Mouse (Mus musculus) layer of hippocampus, adult 9-10 months (tissue): ENCODE data around the gene Slc1a5.

Experiments used
- DNase-seq: peaks from one replicate; pipeline ENCODE4 v3.0.0; 2022; ENCODE audit warnings: low spot score

Slc1a5 gene

GRCm38 (mm10) chr7:16782555-16783125, 1.5 kb downstream of the Slc1a5 start:
- DNase-seq = no peak

DNA sequence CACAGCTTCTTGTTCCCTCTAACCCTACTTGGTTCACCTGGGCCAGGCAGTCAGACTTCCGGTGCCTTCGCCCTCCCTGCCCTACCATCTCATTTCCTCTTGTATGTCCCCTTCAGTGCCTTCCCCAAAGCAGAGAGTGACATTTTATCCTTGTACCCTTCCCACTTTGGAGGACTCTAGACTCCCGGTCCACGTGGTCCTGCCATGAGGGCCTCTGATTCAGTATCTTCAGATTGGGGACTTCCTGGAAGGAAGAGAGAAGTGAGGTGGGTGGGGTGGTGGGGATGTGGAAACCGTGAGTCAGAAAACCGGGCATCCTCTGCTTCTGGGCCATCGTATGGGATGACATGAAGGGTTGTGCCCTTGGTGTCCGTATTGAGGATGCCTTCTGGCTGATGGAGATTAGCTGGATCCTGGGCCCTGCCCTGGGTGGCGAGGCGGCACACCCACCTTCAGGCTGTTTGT, 2.1 kb downstream of the Slc1a5 start:
- DNase-seq = no peak

DNA sequence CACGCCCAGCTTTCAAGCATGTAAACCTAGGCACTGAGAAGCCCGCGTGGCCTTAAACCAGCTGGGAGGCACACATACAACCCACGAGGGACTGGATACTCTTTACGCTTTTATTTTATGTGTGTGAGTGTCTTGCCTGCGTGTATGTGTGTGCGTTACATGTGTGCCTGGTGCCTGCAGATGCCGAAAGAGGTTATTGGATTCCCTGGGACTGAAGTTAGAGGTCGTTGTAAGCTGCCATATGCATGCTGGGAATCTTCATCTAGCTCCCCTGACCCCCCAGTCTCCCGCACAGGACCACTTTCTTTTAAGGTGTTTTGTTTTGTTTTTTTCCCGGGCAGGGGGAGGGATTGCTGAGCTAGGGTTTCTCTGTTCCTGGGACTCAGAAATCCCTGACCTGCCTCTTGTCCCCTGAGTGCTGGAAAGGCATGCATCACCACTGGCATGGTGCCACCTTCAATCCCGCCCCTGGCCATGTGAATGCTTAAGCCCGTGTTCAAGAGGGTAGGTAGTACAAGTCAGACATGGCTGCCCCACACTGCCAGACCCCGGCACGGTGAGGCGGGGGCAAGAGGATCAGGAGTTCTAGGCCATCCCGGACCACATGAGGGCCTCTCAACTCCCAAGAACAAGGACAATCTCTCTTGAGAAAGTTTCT, 2.7 kb downstream of the Slc1a5 start:
- DNase-seq = no peak

DNA sequence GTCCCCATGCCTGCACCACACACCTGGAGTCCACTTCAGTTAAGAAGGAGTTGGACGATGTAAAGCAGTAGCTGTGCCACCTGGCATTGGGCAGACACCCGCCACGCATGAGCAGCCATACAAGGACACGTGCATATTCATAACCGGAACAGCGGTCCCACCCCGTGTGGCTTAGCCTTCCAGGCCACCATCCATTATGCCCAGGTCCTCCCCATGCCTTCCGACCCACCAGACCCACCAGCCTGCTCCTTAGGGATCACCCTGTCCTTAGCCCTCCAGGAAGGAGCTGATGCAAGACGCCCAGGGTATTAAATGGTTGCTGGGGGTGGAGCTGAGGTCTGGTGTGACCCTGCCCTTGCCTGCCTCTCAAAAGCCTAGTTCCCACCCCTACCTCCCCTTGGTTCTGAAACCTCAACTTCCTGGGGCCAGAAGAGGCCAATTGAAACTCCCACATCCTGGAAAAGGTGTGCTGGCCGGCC, 3.4 kb downstream of the Slc1a5 start:
- DNase-seq = no peak

- DNase-seq = no peak
Measured at GRCm38 (mm10) chr7:16785541-16786083, 4.5 kb downstream of the Slc1a5 start.

GRCm38 (mm10) chr7:16792316-16792715, 11.2 kb downstream of the Slc1a5 start:
- DNase-seq = no peak

DNA sequence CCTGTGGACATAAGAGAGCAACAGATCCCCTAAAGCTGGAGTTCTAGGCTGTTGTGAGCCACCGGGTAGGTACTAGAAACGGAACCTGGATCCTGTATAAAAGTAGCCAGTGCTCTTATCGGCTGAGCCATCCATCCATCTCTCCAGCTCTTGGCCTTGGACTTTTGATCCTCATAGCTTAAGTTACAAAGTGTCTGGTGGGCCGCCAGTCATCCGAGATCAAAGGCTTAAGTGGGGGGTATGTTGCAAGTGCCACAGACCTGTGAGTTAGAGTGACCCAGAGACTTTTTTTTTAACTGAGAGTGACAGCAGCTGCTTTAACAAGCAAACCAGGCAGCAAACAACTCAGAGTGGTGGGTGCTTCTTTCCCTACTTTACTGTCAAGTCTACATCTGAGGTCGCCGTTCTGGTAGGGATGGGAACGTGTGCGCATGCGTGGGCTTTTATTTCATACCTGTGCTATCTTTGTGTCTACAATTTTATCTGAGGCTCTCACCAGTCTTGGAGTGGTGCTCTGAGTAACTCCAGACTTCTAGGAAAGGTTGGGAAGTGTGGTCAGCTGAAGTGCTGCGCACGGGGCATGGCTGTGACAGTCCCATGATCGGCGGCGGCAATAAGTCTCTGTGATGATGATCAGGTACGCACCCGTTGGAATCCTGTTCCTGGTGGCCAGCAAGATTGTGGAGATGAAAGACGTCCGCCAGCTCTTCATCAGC, 12.0 kb downstream of the Slc1a5 start:
- no peak for DNase-seq

GRCm38 (mm10) chr7:16794886-16795285, 13.7 kb downstream of the Slc1a5 start:
- DNase-seq = no peak

DNA sequence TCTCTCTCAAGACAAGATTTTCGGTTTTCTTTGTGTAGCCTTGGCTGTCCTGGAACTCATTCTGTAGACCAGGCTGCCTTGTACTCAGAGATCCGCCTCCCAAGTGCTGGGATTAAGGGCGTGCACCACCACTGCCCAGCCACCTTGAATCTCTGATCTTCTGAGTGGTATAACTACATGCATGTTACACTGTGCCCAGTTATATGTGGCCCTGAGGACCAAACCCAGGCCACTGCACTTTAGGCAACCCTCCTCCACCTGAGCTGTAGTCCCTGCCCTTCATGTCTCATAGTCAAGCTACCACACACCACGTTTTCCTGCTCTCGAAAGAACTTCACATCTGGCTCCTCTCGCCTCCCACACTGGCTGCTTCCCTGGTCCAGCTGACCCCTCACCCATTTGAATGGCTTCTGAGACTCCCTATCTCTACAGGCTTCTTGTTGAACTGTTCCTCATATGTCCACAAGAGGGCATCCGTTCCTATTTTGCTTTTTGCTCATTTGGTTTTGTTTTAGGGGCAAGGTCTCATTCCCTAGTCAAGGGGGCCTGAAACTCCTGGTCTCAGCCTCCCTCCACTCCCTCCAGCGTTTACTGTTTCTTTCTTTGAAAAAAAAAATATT, 23.4 kb downstream of the Slc1a5 start:
- DNase-seq = no peak

- no peak for DNase-seq
Measured at GRCm38 (mm10) chr7:16807936-16808335, 26.8 kb downstream of the Slc1a5 start.

DNA sequence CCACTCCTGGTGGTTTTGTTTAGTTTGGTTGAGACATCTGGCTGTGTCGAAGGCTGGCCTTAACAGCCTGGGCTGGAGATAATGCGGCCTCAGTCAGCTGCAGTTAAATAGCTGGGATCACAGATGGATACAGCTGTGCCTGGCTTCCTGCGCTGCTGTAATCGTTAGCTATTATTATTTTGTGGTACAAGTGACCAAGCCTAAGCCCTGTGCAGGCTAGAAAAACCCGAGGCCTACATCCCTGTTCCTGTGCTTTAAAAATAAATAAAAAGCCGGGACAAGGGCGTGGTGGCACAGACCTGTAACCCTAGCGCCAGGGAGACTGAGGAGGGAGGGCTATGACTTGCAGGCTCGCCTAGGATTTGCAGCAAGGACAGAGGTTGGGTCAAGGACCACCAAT, 27.5 kb downstream of the Slc1a5 start:
- DNase-seq = no peak

- DNase-seq = no peak
Measured at GRCm38 (mm10) chr7:16809739-16810138, 28.6 kb downstream of the Slc1a5 start.

DNA sequence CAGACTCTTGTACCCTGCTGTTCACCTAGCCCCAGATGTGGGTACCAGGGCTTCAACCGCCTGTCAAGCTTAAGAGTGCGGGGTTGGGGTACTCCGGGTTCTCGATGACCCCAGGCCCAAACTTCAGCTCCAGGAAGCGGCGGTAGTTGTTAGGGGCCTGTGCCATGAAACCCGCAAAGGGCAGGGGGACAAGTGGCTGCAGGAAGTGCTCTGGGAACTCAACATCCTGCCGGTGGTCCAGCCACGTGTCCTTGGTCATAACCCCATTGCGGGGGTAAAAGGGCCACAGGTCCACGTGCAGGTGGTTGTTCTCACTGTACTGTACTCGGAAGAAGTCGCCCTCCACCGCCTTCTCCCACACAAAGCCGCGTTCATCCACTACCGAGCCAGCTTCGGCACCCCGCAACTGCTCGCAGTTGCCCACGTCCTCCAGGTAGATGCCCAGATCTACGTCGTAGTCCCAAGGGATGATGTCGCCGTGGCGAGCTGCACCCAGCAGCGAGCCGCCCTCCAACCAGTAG, 29.3 kb downstream of the Slc1a5 start:
- DNase-seq = no peak

GRCm38 (mm10) chr7:16810920-16811648, 29.9 kb downstream of the Slc1a5 start:
- DNase-seq = no peak

- no peak for DNase-seq
Measured at GRCm38 (mm10) chr7:16811649-16812070, 30.5 kb downstream of the Slc1a5 start.

GRCm38 (mm10) chr7:16812505-16812904, 31.4 kb downstream of the Slc1a5 start:
- no peak for DNase-seq

- no peak for DNase-seq
Measured at GRCm38 (mm10) chr7:16815351-16815941, 34.3 kb downstream of the Slc1a5 start, which contains the start of gene Strn4. TSS of gene Strn4 (plus strand) at chr7:16815889.

DNA sequence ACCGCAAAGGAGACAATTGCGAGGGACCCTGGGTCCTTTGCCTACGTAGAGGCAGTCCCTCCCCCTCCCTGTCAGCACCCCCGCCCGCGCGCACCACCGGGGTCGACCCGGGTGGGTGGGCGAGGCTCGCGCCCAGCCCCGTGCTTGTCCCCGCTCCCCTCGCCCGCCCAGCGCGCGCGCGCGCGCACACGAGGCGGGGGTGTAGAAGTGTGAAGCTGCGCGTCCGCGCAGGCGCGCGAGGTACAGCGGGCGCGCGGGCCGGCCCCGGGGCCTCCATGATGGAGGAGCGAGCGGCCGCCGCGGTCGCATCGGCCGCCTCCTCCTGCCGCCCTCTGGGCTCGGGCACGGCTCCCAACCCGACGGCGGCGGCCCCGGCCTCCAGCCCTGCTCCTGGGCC, 34.9 kb downstream of the Slc1a5 start:
- no peak for DNase-seq

DNA sequence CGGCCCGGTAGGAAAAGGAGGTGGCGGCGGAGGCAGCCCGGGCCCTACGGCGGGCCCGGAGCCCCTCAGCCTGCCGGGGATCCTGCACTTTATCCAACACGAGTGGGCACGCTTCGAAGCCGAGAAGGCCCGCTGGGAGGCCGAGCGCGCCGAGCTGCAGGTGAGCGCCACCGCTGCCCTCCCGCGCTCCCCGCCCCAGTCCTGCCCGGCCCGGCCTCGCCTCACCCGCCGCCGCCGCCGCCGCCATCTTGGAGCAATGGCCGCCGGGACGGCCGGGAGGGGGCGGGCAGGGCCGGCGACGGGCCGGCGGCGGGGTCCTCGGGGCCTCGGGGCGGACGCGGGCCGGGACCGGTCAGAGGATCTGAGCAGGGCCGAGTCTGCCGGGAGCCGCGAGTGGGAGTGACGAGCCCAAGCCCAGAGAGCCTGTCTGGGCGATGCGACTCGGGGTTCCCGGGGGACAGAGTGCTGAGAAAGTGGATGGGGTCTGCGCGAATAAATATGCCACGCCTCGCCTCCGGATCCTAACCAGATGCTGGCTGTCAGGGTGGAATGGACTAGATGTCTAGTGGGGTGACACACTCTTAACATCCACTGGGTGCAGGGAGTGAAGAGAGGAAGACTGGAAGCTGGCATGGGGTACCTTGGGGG, 35.5 kb downstream of the Slc1a5 start, which contains the start of gene Fkrp:
Gene Fkrp (minus strand): TSS at position 258 of the 648 bp plus-strand sequence.
- no peak for DNase-seq

- DNase-seq = peak; percentile 64
Measured at GRCm38 (mm10) chr7:16817693-16818092, 36.6 kb downstream of the Slc1a5 start.
